Mouse (Mus musculus): ENCODE data around the gene Cacng4. TPM values are rescaled to one million over a fixed set of nuclear protein-coding genes. Genes with fewer than 3 reads are reported as not detected.

Cacng4 gene
- polyA plus RNA-seq, 1 experiment from 2014 or later, result 4.8 TPM

- H3K4me3 ChIP-seq (replicated peaks), result no peak overlapping the region
- H3K27ac ChIP-seq, result no peak overlapping the region
- no peak overlapping the region for H3K9ac ChIP-seq
- H3K4me2 ChIP-seq, result no peak overlapping the region
- no peaks in the 10 kb centered on the region for H3K9me3 ChIP-seq
- no peaks in the 10 kb centered on the region for H3K4me1 ChIP-seq
- ATAC-seq (ENCODE audit: insufficient read depth, low FRiP score, low read depth), result no peak
- H3K36me3 ChIP-seq, result no peaks in the 10 kb centered on the region
- H3K27me3 ChIP-seq (replicated peaks), result no peaks in the 10 kb centered on the region
- WGBS, result 73% methylated on average over 8 of the region's 8 CpGs
Observed at GRCm38 (mm10) chr11:107768361-107768760, 26.0 kb downstream of the Cacng4 start.

GRCm38 (mm10) chr11:107766932-107767331 is 27.4 kb downstream of the Cacng4 start:
- Histone ChIP-seq H3K27ac (no peak overlapping the region), H3K27me3 (replicated peaks) (no peaks in the 10 kb centered on the region), H3K4me1 (peaks cover 7% of the 10 kb centered on the region; the same call in 1 of the 2 replicates), H3K4me2 (no peak overlapping the region), H3K36me3 (no peaks in the 10 kb centered on the region), H3K9ac (no peak overlapping the region), H3K4me3 (replicated peaks) (no peak overlapping the region), H3K9me3 (no peaks in the 10 kb centered on the region)
- 85% methylated on average over 12 of the region's 12 CpGs for WGBS
- ATAC-seq (ENCODE audit: insufficient read depth, low FRiP score, low read depth), result no peak

GRCm38 (mm10) chr11:107762688-107763460 is 31.5 kb downstream of the Cacng4 start:
- Histone ChIP-seq H3K27me3 (replicated peaks) (no peaks in the 10 kb centered on the region), H3K27ac (no peak overlapping the region), H3K9me3 (no peaks in the 10 kb centered on the region), H3K4me1 (peaks cover 7% of the 10 kb centered on the region; the same call in 1 of the 2 replicates), H3K4me2 (no peak overlapping the region), H3K36me3 (no peaks in the 10 kb centered on the region), H3K4me3 (replicated peaks) (no peak overlapping the region), H3K9ac (no peak overlapping the region)
- ATAC-seq (ENCODE audit: insufficient read depth, low FRiP score, low read depth), result peak; percentile 18; the same call in 1 of the 2 replicates
- WGBS, result 35% methylated on average over 8 of the region's 8 CpGs

- peaks cover 7% of the 10 kb centered on the region; the same call in 1 of the 2 replicates for H3K4me1 ChIP-seq
- no peak overlapping the region for H3K4me3 ChIP-seq (replicated peaks)
- no peak overlapping the region for H3K27ac ChIP-seq
- 57% methylated on average over 10 of the region's 10 CpGs for WGBS
- no peak overlapping the region for H3K9ac ChIP-seq
- no peak for ATAC-seq (ENCODE audit: insufficient read depth, low FRiP score, low read depth)
- no peaks in the 10 kb centered on the region for H3K36me3 ChIP-seq
- no peak overlapping the region for H3K4me2 ChIP-seq
- no peaks in the 10 kb centered on the region for H3K27me3 ChIP-seq (replicated peaks)
- H3K9me3 ChIP-seq, result no peaks in the 10 kb centered on the region
Observed at GRCm38 (mm10) chr11:107761790-107762500, 32.4 kb downstream of the Cacng4 start.

GRCm38 (mm10) chr11:107760001-107760400 is 34.4 kb downstream of the Cacng4 start:
- H3K27me3 ChIP-seq (replicated peaks), result no peaks in the 10 kb centered on the region
- no peak overlapping the region for H3K4me2 ChIP-seq
- no peak overlapping the region for H3K9ac ChIP-seq
- no peak overlapping the region for H3K27ac ChIP-seq
- peaks cover 7% of the 10 kb centered on the region; the same call in 1 of the 2 replicates for H3K4me1 ChIP-seq
- WGBS, result 61% methylated on average over 10 of the region's 10 CpGs
- H3K9me3 ChIP-seq, result no peaks in the 10 kb centered on the region
- ATAC-seq (ENCODE audit: insufficient read depth, low FRiP score, low read depth), result no peak
- no peaks in the 10 kb centered on the region for H3K36me3 ChIP-seq
- H3K4me3 ChIP-seq (replicated peaks), result no peak overlapping the region

- ATAC-seq (ENCODE audit: insufficient read depth, low FRiP score, low read depth), result no peak
- Histone ChIP-seq H3K9me3 (no peaks in the 10 kb centered on the region), H3K4me2 (no peak overlapping the region), H3K36me3 (no peaks in the 10 kb centered on the region), H3K27me3 (replicated peaks) (no peaks in the 10 kb centered on the region), H3K4me3 (replicated peaks) (no peak overlapping the region), H3K9ac (no peak overlapping the region), H3K4me1 (peaks cover 7% of the 10 kb centered on the region; the same call in 1 of the 2 replicates), H3K27ac (no peak overlapping the region)
- 80% methylated on average over 9 of the region's 9 CpGs for WGBS
Observed at GRCm38 (mm10) chr11:107759516-107759915, 34.8 kb downstream of the Cacng4 start.

GRCm38 (mm10) chr11:107749114-107749513 is 45.2 kb downstream of the Cacng4 start:
- Histone ChIP-seq H3K9ac (no peak overlapping the region), H3K9me3 (no peaks in the 10 kb centered on the region), H3K4me2 (no peak overlapping the region), H3K36me3 (no peaks in the 10 kb centered on the region), H3K4me3 (replicated peaks) (no peak overlapping the region), H3K4me1 (no peaks in the 10 kb centered on the region), H3K27ac (no peak overlapping the region), H3K27me3 (replicated peaks) (no peaks in the 10 kb centered on the region)
- WGBS, result 83% methylated on average over 5 of the region's 5 CpGs
- no peak for ATAC-seq (ENCODE audit: insufficient read depth, low FRiP score, low read depth)

- H3K4me1 ChIP-seq, result no peaks in the 10 kb centered on the region
- H3K4me2 ChIP-seq, result no peak overlapping the region
- no peak overlapping the region for H3K4me3 ChIP-seq (replicated peaks)
- H3K27me3 ChIP-seq (replicated peaks), result no peaks in the 10 kb centered on the region
- no peaks in the 10 kb centered on the region for H3K36me3 ChIP-seq
- 62% methylated on average over 5 of the region's 5 CpGs for WGBS
- H3K9ac ChIP-seq, result no peak overlapping the region
- H3K9me3 ChIP-seq, result no peaks in the 10 kb centered on the region
- H3K27ac ChIP-seq, result no peak overlapping the region
- ATAC-seq (ENCODE audit: insufficient read depth, low FRiP score, low read depth), result no peak
Observed at GRCm38 (mm10) chr11:107748243-107749035, 45.9 kb downstream of the Cacng4 start.

- Histone ChIP-seq H3K9ac (no peak overlapping the region), H3K4me3 (replicated peaks) (no peak overlapping the region), H3K27ac (no peak overlapping the region), H3K4me1 (no peaks in the 10 kb centered on the region), H3K4me2 (no peak overlapping the region), H3K27me3 (replicated peaks) (no peaks in the 10 kb centered on the region), H3K9me3 (no peaks in the 10 kb centered on the region), H3K36me3 (no peaks in the 10 kb centered on the region)
- no peak for ATAC-seq (ENCODE audit: insufficient read depth, low FRiP score, low read depth)
- 46% methylated on average over 3 of the region's 3 CpGs for WGBS
Observed at GRCm38 (mm10) chr11:107743100-107743499, 51.3 kb downstream of the Cacng4 start.

- Histone ChIP-seq H3K4me2 (no peak overlapping the region), H3K27me3 (replicated peaks) (no peaks in the 10 kb centered on the region), H3K4me1 (no peaks in the 10 kb centered on the region), H3K9me3 (no peaks in the 10 kb centered on the region), H3K4me3 (replicated peaks) (no peak overlapping the region), H3K27ac (no peak overlapping the region), H3K9ac (no peak overlapping the region), H3K36me3 (no peaks in the 10 kb centered on the region)
- WGBS, result 80% methylated on average over 20 of the region's 20 CpGs
- ATAC-seq (ENCODE audit: insufficient read depth, low FRiP score, low read depth), result no peak; the same call in 1 of the 2 replicates
Observed at GRCm38 (mm10) chr11:107738418-107739099, 55.8 kb downstream of the Cacng4 start.

- H3K27ac ChIP-seq, result no peak overlapping the region
- H3K9ac ChIP-seq, result no peak overlapping the region
- H3K4me1 ChIP-seq, result no peaks in the 10 kb centered on the region
- ATAC-seq (ENCODE audit: insufficient read depth, low FRiP score, low read depth), result no peak
- no peaks in the 10 kb centered on the region for H3K36me3 ChIP-seq
- no peak overlapping the region for H3K4me2 ChIP-seq
- H3K27me3 ChIP-seq (replicated peaks), result no peaks in the 10 kb centered on the region
- 81% methylated on average over 6 of the region's 6 CpGs for WGBS
- H3K4me3 ChIP-seq (replicated peaks), result no peak overlapping the region
- H3K9me3 ChIP-seq, result no peaks in the 10 kb centered on the region
Observed at GRCm38 (mm10) chr11:107737886-107738285, 56.5 kb downstream of the Cacng4 start.

All from stomach, embryonic 15.5 days (tissue).